ENCODE assay signal across 27 mouse cellular contexts in the genomic region with DNA sequence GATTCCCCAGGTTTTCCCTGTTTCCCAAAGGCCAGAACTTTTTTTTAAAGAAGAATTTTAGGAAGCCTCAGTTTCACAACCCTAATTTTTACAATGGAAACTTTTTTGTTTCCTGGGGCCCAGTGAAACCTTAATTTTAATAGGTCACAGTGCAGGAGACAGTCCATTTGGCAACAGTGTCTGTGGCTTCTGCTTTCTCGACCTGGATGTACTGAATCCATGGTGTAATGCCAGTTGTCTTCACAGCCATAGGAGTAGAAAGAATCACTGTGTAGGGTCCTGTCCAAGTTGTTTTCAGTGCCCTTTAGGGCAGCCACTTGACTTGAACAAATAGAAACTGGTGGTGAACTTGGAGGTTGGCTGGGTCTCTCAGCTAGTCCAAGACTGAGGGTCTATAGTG. TPM values are rescaled to one million over a fixed set of nuclear protein-coding genes. Genes with fewer than 3 reads are reported as not detected.
"Had no signal": no experiment of that assay in that cellular context is flagged by ENCODE, and none has a peak within 500 bp of the region (broad histone marks: within the 10 kb centered on the region; RNA-seq: fewer than 3 reads in every experiment).

No protein-coding gene starts in this region.

- H3K27ac ChIP-seq: kidney, postnatal 0 days; left cerebral cortex, adult 2 months; liver, embryonic 12.5 days; liver, embryonic 15.5 days; lung, embryonic 15.5 days; macrophage; neural tube, embryonic 12.5 days; neural tube, embryonic 15.5 days; stomach, postnatal 0 days had no signal

- H3K4me3 ChIP-seq: left cerebral cortex, adult 2 months; liver, embryonic 12.5 days; liver, embryonic 15.5 days; lung, embryonic 15.5 days; neural tube, embryonic 12.5 days; neural tube, embryonic 15.5 days had no signal

- H3K27me3 ChIP-seq: liver, embryonic 12.5 days; liver, embryonic 15.5 days; lung, embryonic 15.5 days; neural tube, embryonic 12.5 days; neural tube, embryonic 15.5 days had no signal

- H3K4me1 ChIP-seq: liver, embryonic 12.5 days; liver, embryonic 15.5 days; lung, embryonic 15.5 days; neural tube, embryonic 12.5 days; neural tube, embryonic 15.5 days had no signal

- H3K36me3 ChIP-seq: liver, embryonic 12.5 days; liver, embryonic 15.5 days; lung, embryonic 15.5 days; neural tube, embryonic 12.5 days; neural tube, embryonic 15.5 days had no signal

- ATAC-seq: intestine, embryonic 16.5 days; liver, embryonic 12.5 days had no signal

- DNase-seq: kidney, adult 18-20 months; kidney, postnatal 36 days; layer of hippocampus, postnatal 36 days; lung, adult 18-20 months; lung, postnatal 10 days; midbrain, embryonic 14.5 days; right cerebral cortex, adult 18-20 months; right cerebral cortex, postnatal 14 days; right cerebral cortex, postnatal 4 days; thymus, postnatal 25 days had no signal

- H3K9ac ChIP-seq: liver, embryonic 12.5 days; liver, embryonic 15.5 days; lung, embryonic 15.5 days; neural tube, embryonic 12.5 days; neural tube, embryonic 15.5 days had no signal

RNA-seq across cellular contexts. Expression of a gene that starts 37.7 kb away (rescaled TPM):
- total RNA-seq: layer of hippocampus, postnatal 36 days; left cerebral cortex, postnatal 10 days; megakaryocyte-erythroid progenitor cell, adult 5-6 weeks had no signal
- polyA plus RNA-seq: kidney, embryonic 14.5 days; kidney, postnatal 0 days; limb, embryonic 11.5 days; limb, embryonic 14.5 days; liver, embryonic 15.5 days; midbrain, embryonic 11.5 days; midbrain, embryonic 14.5 days; neural tube, embryonic 12.5 days; stomach, embryonic 14.5 days had no signal
